Mouse (Mus musculus): ENCODE results near the gene Spr.
"Not testable (repeated sequence)": the region's sequence is repeated elsewhere in the genome, so short reads cannot be mapped to it uniquely, and the experiment has no call there.

Gene Spr

DNA sequence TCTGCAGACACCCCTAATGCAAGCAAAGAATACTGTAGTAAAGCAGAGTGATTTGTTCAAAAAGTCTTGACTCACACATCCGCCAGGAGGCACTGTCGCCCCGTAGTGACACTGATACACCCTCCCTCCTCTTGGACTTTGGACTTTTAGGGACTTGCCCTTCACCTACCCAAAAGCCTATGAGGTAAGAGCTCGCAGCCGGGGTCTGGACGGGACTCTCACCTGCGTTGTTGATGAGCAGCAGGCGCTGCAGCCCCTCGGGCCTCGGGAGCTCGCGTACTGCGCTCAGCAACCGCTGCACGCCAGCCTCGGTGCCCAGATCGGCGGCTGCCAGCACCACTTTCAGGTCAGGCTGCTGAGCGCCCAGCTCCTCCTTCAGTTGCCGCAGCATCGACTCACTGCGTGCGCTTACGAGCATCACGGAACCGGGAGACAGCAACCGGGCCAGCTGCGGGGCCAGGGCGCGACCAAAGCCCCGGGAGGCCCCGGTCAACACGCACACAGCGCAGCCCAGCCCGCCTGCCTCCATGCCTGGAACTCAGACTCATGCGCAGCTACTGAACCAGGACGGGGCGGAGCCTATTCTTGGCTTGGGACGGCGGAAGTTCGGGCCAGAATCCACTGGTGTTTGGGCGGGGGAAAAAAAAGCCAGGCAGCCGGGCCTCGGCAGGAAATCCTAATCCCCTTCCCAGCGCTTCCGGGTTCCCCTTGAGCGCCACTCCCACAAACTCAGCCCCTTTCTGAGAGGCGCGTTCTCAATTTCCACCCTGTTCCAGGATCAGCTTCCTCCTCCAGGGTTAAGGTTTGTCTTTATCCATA is at the start of gene Spr:
Gene Spr (minus strand): TSS at position 550 of the 819 bp plus-strand sequence.
- in situ Hi-C loops (cut with MboI; ENCODE audit: low sequenced_read_pairs) = no loop called here

DNA sequence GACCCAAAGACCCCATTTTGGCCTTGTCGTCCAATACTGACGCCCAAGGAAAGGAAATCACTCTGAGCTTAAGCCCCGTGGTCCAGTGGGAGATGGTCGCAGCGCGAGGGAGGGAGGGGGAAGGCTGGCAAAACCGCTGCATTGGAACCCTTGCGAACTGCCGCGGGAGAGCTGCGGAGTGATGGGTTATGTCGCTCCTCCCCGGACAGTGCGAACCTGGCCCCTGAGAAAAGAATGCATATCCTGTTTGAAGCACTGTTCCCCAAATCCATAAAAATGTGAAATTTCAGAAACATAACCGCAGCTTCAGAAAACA is 49.1 kb upstream of the Spr start:
- in situ Hi-C loops (cut with MboI; ENCODE audit: low sequenced_read_pairs) = no loop called here

DNA sequence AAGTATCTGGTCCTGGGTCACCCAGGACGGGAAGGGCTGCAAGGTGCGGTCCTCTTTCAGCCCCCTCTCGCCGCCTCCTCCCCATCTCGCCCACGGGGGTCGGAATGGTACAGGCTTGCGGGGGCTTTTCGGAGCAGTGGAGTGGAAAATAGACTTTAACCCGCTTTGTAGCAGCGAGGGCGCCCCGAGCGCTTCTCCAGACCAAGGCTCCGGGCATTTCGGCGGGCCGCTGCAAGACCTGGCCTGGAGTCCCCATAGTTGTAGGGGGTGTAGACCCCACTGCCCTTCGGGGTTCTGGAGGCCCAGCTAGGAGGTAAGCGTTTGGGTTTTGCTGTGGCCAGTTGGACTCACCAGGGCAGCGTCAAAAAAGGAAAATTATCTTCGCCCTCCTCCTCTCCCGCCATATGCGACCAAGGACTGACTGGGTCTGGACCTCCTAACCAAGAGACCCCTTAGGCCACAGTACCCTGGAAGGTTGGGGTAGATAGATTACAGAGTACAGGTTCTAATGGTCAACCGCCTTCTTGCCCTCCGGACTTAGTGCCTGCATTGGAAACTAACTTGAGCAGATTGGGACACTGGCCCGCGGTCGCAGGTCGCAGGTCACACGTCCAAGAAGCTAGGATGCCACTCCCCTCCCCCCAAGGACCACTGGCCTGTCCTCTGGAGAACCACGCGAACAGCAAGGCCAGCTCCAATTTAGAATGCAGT is 48.6 kb upstream of the Spr start:
- in situ Hi-C loops (cut with MboI; ENCODE audit: low sequenced_read_pairs) = no loop called here

DNA sequence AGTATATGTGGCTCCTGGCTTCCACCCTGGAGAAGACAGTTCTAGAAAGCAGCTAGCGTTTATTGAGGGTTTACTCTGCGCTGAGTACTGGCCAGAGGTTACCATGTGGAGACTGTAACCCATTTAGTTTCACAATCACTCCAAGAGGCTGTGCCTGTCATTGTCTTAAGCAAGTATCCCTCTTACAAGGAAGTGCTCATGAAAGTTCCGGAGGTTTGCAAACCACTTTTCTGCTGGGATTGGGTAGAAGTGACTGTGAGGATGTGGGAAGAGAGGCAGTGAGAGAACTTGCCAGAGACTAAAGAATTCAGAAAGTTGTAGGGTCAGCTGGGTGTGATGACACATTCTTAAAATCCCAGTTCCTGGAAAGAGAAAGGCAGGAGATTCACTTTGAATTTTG is 46.4 kb upstream of the Spr start:
- in situ Hi-C loops (cut with MboI; ENCODE audit: low sequenced_read_pairs) = no loop called here

DNA sequence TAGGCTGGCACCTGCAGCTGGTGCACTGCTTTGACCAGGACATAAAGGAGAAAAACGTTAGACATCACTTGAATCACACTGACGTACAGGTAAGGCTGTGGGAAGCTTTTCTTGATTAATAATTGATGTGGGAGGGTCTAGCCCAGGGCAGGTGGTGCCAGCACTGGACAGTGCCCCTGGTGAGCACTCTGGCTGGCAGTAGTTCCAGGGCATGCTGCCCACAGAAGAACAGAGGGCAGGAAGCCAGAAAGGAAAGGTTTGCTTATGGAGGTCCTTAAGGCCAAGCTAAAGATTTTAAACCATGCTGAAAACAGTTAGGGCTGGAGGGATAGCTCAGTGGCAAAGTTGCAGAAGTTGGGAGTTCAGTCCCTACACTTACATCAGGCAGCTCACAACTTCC is 42.5 kb upstream of the Spr start:
- in situ Hi-C loops (cut with MboI; ENCODE audit: low sequenced_read_pairs) = no loop called here

DNA sequence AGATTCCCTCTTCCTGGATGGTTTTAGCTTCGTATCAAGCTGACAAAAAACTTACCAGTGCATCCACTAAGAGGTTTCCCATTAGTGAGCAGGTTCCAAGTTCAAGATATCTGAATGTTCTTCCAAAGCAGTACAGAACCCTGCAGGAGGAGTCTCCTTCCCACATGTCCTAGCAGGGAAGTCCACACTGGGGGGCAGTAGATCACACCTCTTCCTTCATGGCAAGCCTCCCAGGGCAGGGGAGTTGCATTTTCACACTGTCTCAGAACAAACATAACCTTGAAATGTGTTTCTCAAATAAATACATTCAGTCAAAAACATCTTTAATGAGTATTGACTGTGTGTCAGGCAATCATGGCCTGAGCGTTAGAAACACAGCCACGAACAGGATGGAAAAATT is 42.0 kb upstream of the Spr start:
- in situ Hi-C loops (cut with MboI; ENCODE audit: low sequenced_read_pairs) = no loop called here

DNA sequence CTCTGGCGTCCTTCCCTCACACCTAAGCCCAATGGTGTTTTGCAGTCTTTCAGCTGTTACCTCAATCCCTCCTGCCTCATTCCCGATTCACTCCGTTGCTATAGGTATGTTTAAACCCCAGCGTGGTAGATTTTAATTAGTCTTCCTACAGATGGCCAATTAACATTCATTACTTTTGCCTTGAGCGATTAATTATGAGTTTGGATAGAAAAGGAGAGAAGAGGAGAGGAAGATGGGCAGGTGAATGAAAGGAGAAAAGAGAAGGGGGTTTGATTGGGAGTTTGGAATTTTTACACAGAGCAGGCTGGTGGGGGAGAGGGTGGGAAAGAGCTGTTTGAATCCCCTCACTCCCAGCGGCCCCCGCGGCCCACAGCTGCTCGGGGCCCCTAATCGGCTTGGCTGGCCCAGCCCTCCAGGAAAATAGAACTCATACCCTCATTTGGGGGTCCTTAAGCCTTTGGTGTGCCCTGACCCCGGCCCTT is 27.9 kb upstream of the Spr start:
- in situ Hi-C loops (cut with MboI; ENCODE audit: low sequenced_read_pairs) = loop anchor here (10.0 kb wide), 1 partner anchor 239 kb away; no protein-coding TSS in a partner anchor

DNA sequence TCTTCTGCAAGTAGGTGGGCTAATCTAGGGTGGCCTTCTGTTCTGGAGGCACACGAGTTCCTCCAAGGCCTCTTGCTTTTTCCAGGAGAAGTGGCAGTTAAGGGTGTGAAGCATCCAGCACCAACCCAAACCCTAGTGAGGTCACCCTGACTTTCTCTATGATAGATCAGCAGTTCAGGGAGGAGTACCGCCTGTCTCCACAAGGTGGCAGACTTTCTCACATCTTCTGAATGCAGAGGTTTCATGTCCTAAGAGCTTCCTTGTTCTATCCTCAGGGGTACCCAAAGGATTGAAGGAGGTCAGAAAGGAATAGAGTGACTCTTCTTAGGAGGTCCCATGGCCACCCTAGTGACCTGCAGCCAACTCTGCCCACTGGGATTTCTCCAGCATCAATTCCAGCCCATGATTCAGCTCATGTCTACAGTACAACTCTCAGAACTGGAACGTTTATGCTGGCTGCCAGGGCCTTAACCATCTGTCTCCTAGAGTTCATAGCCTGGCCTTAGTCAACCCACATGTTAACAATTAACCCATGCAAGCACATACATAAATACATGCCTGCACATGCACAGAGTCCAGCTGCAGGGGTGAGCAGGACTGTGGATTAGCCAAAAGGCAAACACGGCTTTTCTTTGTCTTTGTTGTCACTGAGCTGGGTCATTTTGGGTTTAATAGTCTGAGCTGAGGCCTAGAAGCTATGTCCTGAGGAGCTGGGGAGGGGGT is 22.8 kb upstream of the Spr start:
- in situ Hi-C loops (cut with MboI; ENCODE audit: low sequenced_read_pairs) = loop anchor here (10.0 kb wide), 1 partner anchor 244 kb away; no protein-coding TSS in a partner anchor

DNA sequence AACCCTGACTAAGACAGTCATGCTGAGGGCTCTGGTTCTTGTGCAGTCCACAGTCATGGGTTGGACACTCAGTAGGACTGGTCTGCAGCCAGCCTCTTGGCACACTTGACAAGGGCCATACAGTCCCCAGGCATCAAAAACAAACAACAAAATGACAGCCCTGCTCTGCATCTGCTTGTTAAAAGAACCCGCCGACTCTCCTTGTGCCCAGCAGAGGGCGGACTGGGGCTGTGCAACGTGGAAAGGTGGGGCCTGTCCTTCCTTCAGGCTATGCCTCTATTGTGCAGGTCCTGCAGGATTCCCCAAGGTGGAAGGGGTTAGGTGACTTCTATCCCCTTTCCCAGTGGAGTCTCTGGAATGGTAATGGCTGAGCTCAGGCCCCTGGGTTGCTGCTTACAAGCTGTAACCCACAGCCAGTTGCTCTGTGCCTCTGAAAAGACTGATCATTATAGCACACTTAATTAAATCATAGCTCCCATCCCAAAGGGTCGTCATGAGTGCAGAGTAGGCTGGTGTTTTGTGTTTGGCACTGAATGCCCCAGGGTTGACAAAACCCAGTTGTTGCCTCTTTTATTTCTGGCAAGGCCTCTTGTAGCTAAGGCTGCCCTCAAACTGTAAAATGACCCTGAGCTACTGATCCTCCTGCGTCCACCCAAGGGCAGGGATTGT is 21.7 kb upstream of the Spr start:
- in situ Hi-C loops (cut with MboI; ENCODE audit: low sequenced_read_pairs) = not testable (repeated sequence)

DNA sequence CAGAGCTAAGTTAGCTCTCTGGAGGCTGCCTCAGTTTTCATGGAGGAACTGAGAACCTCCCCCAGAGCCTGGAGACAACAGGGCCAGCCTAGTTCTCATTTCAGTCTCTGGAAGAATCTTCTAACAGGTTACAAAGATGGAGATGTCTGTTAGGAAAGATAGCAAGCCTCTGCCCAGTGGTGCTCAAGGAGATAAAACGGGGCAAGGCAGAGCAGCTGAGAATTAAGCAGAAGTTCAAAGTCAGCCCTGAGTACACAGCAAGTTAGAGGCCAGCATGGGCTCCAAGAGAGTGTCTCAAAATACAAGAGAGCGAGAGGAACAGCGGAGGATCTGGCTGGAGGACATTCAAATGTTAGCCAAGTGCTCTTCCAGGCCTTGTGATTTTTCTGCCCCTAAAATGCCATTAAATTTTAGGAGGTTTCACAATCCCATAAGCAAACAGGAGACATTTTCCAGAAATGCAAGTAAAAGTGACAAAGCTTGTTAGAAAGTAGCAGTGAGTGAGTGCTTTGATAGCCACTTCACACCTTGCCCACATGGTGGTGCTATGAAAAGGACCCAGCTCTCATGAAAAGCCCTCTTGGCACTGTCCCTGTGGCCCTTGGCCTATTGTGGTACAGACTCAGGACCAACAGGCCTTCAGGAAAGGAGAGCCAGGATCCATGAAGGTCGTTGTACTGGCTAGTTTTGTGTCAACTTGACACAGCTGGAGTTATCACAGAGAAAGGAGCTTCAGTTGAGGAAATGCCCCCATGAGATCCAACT is 20.7 kb upstream of the Spr start:
- in situ Hi-C loops (cut with MboI; ENCODE audit: low sequenced_read_pairs) = not testable (repeated sequence)

DNA sequence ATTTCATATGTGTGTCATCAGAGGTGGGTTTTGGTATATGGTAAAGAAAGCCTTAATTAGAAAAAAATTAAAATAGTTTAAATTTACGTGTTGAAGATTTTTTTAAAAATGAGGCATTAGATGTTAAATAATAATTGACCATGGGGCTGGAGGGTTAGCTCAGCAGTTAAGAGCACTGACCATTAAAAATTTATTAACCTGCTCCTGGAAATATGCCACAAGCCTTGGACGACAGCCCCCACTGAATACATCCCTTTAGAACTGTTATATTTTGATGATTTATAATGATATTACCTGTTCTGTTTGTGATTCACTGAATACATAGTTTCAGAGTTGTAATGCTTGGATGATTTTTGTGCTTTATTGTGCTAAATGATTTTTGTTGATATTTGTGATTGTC is 19.0 kb upstream of the Spr start:
- in situ Hi-C loops (cut with MboI; ENCODE audit: low sequenced_read_pairs) = not testable (repeated sequence)

DNA sequence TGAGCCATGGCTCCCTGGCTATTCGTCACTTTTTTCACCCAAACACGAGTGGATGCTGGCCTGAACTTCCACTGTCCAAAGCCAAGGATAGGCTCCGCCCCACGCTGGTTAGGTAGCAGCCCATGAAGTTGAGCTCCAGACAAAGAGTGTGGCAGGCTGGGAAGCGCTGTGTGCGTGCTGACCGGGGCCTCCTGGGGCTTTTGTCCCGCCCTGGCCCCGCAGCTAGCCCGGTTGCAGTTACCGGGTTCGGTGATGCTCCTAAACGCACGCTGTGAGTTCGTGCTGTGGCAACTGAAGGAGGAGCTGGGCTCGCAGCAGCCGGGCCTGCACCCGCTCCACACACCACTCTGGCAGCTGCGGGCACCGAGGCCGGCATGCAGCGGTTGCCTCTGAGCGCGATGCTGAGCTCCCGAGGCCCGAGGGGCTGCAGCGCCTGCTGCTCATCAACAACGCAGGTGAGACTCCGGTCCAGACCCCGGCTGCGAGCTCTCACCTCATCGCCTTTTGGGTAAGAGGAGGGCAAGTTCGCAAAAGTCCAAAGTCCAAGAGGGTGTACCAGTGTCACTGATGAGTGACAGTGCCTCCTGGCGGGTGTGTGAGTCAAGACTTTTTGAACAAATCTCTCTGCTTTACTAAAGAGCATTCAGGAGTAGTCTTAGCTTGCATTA is 17.4 kb upstream of the Spr start:
- in situ Hi-C loops (cut with MboI; ENCODE audit: low sequenced_read_pairs) = no loop called here

DNA sequence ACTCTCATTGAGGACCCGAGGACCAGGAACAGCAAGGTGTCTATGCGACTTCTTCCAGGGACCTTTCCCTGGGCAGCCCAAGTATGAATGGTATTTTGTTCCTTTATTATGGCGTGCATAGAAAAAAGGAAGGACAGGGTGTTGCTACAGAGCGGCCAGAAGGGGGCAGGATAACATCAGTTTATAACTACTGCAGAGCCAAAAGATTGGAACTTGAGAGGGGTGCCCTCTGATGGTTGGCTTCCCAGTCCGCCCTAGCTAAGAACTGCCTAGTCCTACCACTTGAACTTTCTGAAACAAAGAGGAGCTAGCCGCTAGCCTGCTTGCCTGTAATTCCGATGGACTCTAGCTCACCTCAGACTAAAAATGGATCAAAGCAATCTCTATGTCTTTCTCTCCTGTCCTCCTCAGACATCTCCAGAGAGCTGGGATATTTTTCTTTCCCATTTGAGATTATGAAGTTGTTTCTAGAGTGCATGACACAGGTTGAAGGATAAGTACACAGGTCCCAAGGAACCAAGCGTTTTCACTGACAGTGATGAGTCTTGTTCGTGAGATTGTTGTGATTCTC is 16.5 kb upstream of the Spr start:
- in situ Hi-C loops (cut with MboI; ENCODE audit: low sequenced_read_pairs) = no loop called here

DNA sequence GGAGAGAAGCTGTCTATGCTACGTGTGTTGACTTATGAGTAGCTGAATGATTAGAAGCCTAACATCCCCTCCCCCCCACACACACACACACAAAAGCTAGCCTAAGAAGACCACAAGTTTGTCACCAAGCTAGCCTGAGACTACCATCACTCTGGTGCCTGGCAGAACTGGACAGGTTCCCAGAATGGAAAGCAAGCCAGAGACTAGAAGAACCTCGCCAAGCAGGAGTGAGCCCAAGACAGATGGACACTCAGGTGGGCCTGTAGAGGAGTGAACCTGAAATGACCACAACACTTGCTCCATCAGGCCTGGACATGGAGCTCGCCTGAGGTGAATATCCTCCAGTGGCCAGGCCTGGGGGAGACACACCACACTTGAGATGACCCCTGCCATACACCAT is 12.8 kb upstream of the Spr start:
- in situ Hi-C loops (cut with MboI; ENCODE audit: low sequenced_read_pairs) = no loop called here

DNA sequence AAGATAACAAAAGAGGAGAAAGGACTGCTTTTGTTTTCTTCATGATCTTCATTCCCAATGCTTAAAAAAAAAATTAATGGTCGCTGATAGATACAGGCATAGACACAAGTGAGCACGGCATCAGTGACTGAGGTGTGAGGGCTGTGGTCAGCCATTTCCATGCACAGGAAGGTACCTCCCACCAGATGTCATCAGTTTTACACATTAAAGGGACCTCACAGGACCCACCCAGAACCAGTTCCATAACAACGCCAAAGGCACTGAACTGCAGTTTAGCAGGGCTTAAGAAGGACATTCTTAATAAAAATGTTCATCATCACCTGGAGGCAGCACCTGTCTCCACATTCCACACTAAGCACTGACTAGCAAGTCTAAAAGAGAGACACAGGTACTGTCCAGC is 10.1 kb upstream of the Spr start:
- in situ Hi-C loops (cut with MboI; ENCODE audit: low sequenced_read_pairs) = no loop called here

DNA sequence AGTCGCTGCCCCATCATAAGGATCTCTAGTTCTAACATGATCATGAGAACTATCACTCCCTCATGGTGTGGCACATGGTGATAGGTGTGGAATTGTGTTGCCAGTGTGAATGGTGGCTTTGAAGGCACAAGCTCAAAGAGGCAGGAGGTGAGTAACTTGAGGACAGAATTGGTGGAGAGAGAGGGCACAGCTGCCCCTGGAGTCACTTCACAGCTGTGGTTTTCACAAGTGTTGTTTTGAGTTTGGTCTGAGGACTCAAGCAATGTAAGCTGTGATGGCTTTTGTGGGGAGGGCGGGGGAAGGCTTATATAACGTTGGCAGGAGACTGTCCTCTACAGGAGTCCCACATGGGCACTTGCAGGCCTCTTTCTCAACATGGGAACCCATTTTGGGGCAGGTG is 6.9 kb upstream of the Spr start:
- in situ Hi-C loops (cut with MboI; ENCODE audit: low sequenced_read_pairs) = no loop called here

DNA sequence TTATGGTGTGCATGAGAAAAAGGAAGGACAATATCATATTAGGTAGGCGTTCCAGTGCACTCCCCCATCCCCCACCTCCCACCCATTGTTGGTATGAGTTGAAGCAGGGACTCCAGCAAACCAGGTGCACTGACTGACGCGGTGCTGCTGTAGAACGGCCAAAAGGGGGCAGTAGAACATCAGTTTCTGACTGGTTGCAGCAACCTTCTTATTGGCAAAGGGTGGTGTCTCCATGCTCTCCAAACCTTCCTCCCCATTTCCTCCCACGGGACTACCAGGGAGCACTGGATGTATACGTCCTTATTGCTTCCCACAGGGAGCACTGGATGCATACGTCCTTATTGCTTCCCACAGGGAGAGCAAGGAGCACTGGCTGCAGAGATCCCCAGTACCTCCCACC is 3.4 kb upstream of the Spr start:
- in situ Hi-C loops (cut with MboI; ENCODE audit: low sequenced_read_pairs) = not testable (repeated sequence)

DNA sequence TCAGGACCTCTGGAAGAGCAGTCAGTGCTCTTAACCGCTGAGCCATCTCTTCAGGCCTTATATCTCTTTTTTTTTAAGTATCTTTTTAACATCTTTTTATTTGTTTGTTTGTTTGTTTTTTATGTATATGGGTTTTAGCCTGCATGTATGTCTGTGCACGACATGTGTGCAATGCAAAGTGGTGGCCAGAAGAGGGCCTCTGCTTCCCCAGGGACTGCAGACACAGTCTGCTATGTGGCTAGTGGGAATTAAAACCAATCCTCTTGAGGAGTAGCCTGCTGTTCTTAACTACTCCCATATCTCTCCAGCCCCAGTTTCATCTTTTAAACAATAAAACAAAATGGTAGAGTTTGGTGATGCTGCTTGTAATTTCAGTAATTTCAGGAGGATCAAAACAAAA is 2.0 kb upstream of the Spr start:
- in situ Hi-C loops (cut with MboI; ENCODE audit: low sequenced_read_pairs) = no loop called here

DNA sequence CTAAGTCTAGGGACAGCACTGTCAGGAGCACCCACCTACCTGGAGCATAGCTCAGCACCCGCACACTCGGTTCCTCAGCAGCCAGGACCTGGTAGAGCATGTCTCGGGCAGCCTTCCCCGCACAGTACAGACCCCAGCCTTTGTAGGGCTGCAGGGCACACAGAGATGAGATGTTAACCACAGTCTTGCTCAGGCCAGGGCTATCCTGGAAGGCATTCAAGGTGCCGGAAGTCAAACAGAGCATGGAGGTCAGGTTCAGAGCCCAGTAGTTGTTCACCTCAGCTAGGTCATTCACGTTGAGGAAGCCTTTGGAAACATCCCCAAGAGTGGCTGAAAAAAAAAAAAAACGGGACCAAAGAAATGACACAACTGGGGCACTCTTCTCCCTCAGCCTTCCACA is 782 bp downstream of the Spr start:
- in situ Hi-C loops (cut with MboI; ENCODE audit: low sequenced_read_pairs) = not testable (repeated sequence)

DNA sequence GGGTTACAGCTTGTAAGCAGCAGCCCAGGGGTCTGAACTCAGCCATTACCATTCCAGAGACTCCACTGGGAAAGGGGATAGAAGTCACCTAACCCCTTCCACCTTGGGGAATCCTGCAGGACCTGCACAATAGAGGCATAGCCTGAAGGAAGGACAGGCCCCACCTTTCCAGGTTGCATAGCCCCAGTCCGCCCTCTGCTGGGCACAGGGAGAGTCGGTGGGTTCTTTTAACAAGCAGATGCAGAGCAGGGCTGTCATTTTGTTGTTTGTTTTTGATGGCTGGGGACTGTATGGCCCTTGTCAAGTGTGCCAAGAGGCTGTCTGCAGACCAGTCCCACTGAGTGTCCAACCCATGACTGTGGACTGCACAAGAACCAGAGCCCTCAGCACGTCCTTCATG is 4.8 kb downstream of the Spr start:
- in situ Hi-C loops (cut with MboI; ENCODE audit: low sequenced_read_pairs) = not testable (repeated sequence)
